Mouse (Mus musculus) megakaryocyte, embryonic 14.5 days (primary cell): ENCODE measurements around the gene Rasgrf2.

ENCODE experiments used
- FLI1 ChIP-seq: IDR thresholded peaks from 2 replicates; pipeline ENCODE4 v1.6.1; 2012; ENCODE audit warnings: low read length, inconsistent platforms, mixed read lengths
- GATA1 ChIP-seq: IDR thresholded peaks from 3 replicates; pipeline ENCODE4 v1.6.1; 2012; ENCODE audit warnings: mixed read lengths, low read length, inconsistent platforms, borderline replicate concordance

- TF ChIP-seq GATA1 = no peak
- TF ChIP-seq FLI1 = no peak
Measured at GRCm38 (mm10) chr13:92134792-92135191, 3.3 kb upstream of the Rasgrf2 start.
